21 mouse cellular contexts compared by ENCODE assay signal in genomic region chr3:131496506-131497122, GRCm38 (mm10). TPM values are rescaled to one million over a fixed set of nuclear protein-coding genes. Genes with fewer than 3 reads are reported as not detected.
DNase-seq lines count a peak whose midpoint lies in the region; ATAC-seq and TF ChIP-seq lines count a peak whose summit lies in the region.
"Had no signal": no experiment of that assay in that cellular context is flagged by ENCODE, and none has a peak within 500 bp of the region (broad histone marks: within the 10 kb centered on the region; RNA-seq: fewer than 3 reads in every experiment).

No protein-coding gene starts in this region.

- H3K27ac ChIP-seq in embryonic facial prominence, embryonic 14.5 days (replicated peaks; ENCODE audit: low read depth, low read length), result no peak overlapping the region
- no peak overlapping the region for H3K27ac ChIP-seq in embryonic facial prominence, embryonic 10.5 days (replicated peaks)
- peak overlapping the region; percentile 59 for H3K27ac ChIP-seq in kidney, embryonic 16.5 days (ENCODE audit: low read length)
- no peak overlapping the region for H3K27ac ChIP-seq in midbrain, embryonic 11.5 days (ENCODE audit: low read depth, low read length)
- no peak overlapping the region for H3K27ac ChIP-seq in midbrain, postnatal 0 days (ENCODE audit: low read depth, low read length)
- H3K27ac ChIP-seq: gastrocnemius, adult 2 months; hindbrain, embryonic 12.5 days had no signal

- 0 out of 2 replicates have a peak, but pooled peaks cover 5% of the 10 kb centered on the region for H3K27me3 ChIP-seq in embryonic facial prominence, embryonic 14.5 days (replicated peaks; ENCODE audit: control insufficient read depth, insufficient read depth, low read length)
- peaks cover 34% of the 10 kb centered on the region for H3K27me3 ChIP-seq in embryonic facial prominence, embryonic 10.5 days (replicated peaks; ENCODE audit: low read depth, poor library complexity, severe bottlenecking)
- H3K27me3 ChIP-seq in kidney, embryonic 16.5 days (ENCODE audit: insufficient read depth, low read length), result 0 out of 2 replicates have a peak, but pooled peaks cover 4% of the 10 kb centered on the region
- H3K27me3 ChIP-seq in midbrain, embryonic 11.5 days (ENCODE audit: control insufficient read depth, insufficient read depth, low read length), result peaks cover 6% of the 10 kb centered on the region; the same call in 1 of the 2 replicates
- H3K27me3 ChIP-seq in midbrain, postnatal 0 days (ENCODE audit: insufficient read depth, low read length), result no peaks in the 10 kb centered on the region

- no peak overlapping the region for H3K9ac ChIP-seq in embryonic facial prominence, embryonic 14.5 days (ENCODE audit: low read depth, low read length)
- no peak overlapping the region for H3K9ac ChIP-seq in kidney, embryonic 16.5 days (replicated peaks; ENCODE audit: low read length)
- H3K9ac ChIP-seq in midbrain, embryonic 11.5 days (ENCODE audit: low read length), result no peak overlapping the region
- no peak overlapping the region for H3K9ac ChIP-seq in midbrain, postnatal 0 days (replicated peaks; ENCODE audit: low read length, poor library complexity, severe bottlenecking)
- H3K9ac ChIP-seq: forebrain, postnatal 0 days; hindbrain, embryonic 12.5 days had no signal

- TF ChIP-seq CTCF in midbrain, postnatal 0 days (IDR thresholded peaks at IDR 0.05), result no peak

- no peak overlapping the region for H3K4me3 ChIP-seq in embryonic facial prominence, embryonic 14.5 days (ENCODE audit: low read depth, low read length)
- H3K4me3 ChIP-seq in embryonic facial prominence, embryonic 10.5 days, result no peak overlapping the region
- no peak overlapping the region for H3K4me3 ChIP-seq in kidney, embryonic 16.5 days (ENCODE audit: low read length)
- no peak overlapping the region for H3K4me3 ChIP-seq in midbrain, embryonic 11.5 days (ENCODE audit: low read depth, low read length)
- no peak overlapping the region for H3K4me3 ChIP-seq in midbrain, postnatal 0 days (ENCODE audit: low read depth, low read length)
- H3K4me3 ChIP-seq: gastrocnemius, adult 2 months; hindbrain, embryonic 12.5 days had no signal

- no peak for DNase-seq in embryonic facial prominence, embryonic 14.5 days (ENCODE audit: low spot score)
- DNase-seq in embryonic facial prominence, embryonic 10.5 days (ENCODE audit: low spot score), result no peak
- peak; percentile 32 for DNase-seq in kidney, adult 11 months
- no peak for DNase-seq in kidney, postnatal 4 days
- DNase-seq in kidney, adult 18-20 months, result no peak
- DNase-seq in midbrain, embryonic 11.5 days (ENCODE audit: low spot score, missing footprints), result peak; percentile 35
- DNase-seq in midbrain, postnatal 0 days (ENCODE audit: low spot score), result no peak
- DNase-seq: adrenal gland, adult 8-10 months; adrenal gland, postnatal 36 days; B cell, adult 2 months; cerebellum, adult 2 months; cerebellum, postnatal 10 days; forebrain, postnatal 0 days; gastrocnemius, adult 2 months; gastrocnemius, postnatal 25 days; heart, postnatal 10 days; heart, postnatal 4 days had no signal

- no peak overlapping the region for H3K4me2 ChIP-seq in embryonic facial prominence, embryonic 14.5 days (ENCODE audit: low read depth, low read length)
- H3K4me2 ChIP-seq in kidney, embryonic 16.5 days (replicated peaks; ENCODE audit: low read depth, low read length), result no peak overlapping the region
- H3K4me2 ChIP-seq in midbrain, embryonic 11.5 days, result no peak overlapping the region
- H3K4me2 ChIP-seq in midbrain, postnatal 0 days (ENCODE audit: low read depth, low read length, poor library complexity, severe bottlenecking), result no peak overlapping the region
- H3K4me2 ChIP-seq: hindbrain, embryonic 12.5 days had no signal

- WGBS in embryonic facial prominence, embryonic 14.5 days, result 66% methylated on average over 10 of the region's 10 CpGs
- WGBS in embryonic facial prominence, embryonic 10.5 days, result 64% methylated on average over 10 of the region's 10 CpGs
- 21% methylated on average over 10 of the region's 10 CpGs for WGBS in kidney, embryonic 16.5 days
- WGBS in midbrain, embryonic 11.5 days, result 62% methylated on average over 10 of the region's 10 CpGs
- 52% methylated on average over 10 of the region's 10 CpGs for WGBS in midbrain, postnatal 0 days

- H3K9me3 ChIP-seq in embryonic facial prominence, embryonic 14.5 days (ENCODE audit: control insufficient read depth, low read length), result no peaks in the 10 kb centered on the region
- H3K9me3 ChIP-seq in embryonic facial prominence, embryonic 10.5 days, result no peaks in the 10 kb centered on the region
- no peaks in the 10 kb centered on the region for H3K9me3 ChIP-seq in kidney, embryonic 16.5 days (ENCODE audit: low read length)
- H3K9me3 ChIP-seq in midbrain, embryonic 11.5 days (ENCODE audit: control insufficient read depth, low read length), result no peaks in the 10 kb centered on the region
- H3K9me3 ChIP-seq in midbrain, postnatal 0 days (ENCODE audit: low read length), result no peaks in the 10 kb centered on the region
- H3K9me3 ChIP-seq: hindbrain, embryonic 12.5 days had no signal

- H3K36me3 ChIP-seq in embryonic facial prominence, embryonic 14.5 days (ENCODE audit: control insufficient read depth, insufficient read depth, low read length), result no peaks in the 10 kb centered on the region
- no peaks in the 10 kb centered on the region for H3K36me3 ChIP-seq in embryonic facial prominence, embryonic 10.5 days (replicated peaks)
- H3K36me3 ChIP-seq in kidney, embryonic 16.5 days (ENCODE audit: insufficient read depth, low read length), result no peaks in the 10 kb centered on the region
- no peaks in the 10 kb centered on the region for H3K36me3 ChIP-seq in midbrain, embryonic 11.5 days (ENCODE audit: control insufficient read depth, insufficient read depth, low read length)
- H3K36me3 ChIP-seq in midbrain, postnatal 0 days (ENCODE audit: insufficient read depth, low read length), result no peaks in the 10 kb centered on the region
- H3K36me3 ChIP-seq: G1E; hindbrain, embryonic 12.5 days had no signal

- ATAC-seq in embryonic facial prominence, embryonic 14.5 days (ENCODE audit: low read depth), result 0 out of 2 replicates have a peak, but pooled peaks have one; percentile 50
- peak; percentile 80 for ATAC-seq in kidney, embryonic 16.5 days (ENCODE audit: low FRiP score, low TSS enrichment)
- no peak for ATAC-seq in midbrain, embryonic 11.5 days (ENCODE audit: low FRiP score)
- no peak for ATAC-seq in midbrain, postnatal 0 days (ENCODE audit: low FRiP score)
- ATAC-seq: CD4-positive, CD25-positive, alpha-beta regulatory T cell, adult 4 months; forebrain, postnatal 0 days had no signal

- no peaks in the 10 kb centered on the region for H3K4me1 ChIP-seq in embryonic facial prominence, embryonic 14.5 days (ENCODE audit: control insufficient read depth, insufficient read depth, low read length)
- H3K4me1 ChIP-seq in embryonic facial prominence, embryonic 10.5 days, result 0 out of 2 replicates have a peak, but pooled peaks cover 7% of the 10 kb centered on the region
- H3K4me1 ChIP-seq in kidney, embryonic 16.5 days (ENCODE audit: insufficient read depth, low read length), result peaks cover 11% of the 10 kb centered on the region; the same call in 1 of the 2 replicates
- no peaks in the 10 kb centered on the region for H3K4me1 ChIP-seq in midbrain, embryonic 11.5 days (ENCODE audit: control insufficient read depth, insufficient read depth, low read length)
- no peaks in the 10 kb centered on the region for H3K4me1 ChIP-seq in midbrain, postnatal 0 days (ENCODE audit: insufficient read depth, low read length)
- H3K4me1 ChIP-seq: hindbrain, embryonic 12.5 days had no signal

RNA-seq across cellular contexts. Expression of gene Sgms2, which starts 5.4 kb away (rescaled TPM):
- polyA plus RNA-seq in embryonic facial prominence, embryonic 14.5 days (2014; fragmentation: Nextera tagmentation; extraction: Ambion mirVana), result 20.8 and 34.6 TPM in 2 replicates
- 0.77 and 1.2 TPM in 2 replicates for polyA plus RNA-seq in embryonic facial prominence, embryonic 10.5 days (2016; fragmentation: Nextera tagmentation; extraction: Ambion mirVana)
- 11.1 and 13.2 TPM in 2 replicates for polyA plus RNA-seq in kidney, embryonic 16.5 days (2015; fragmentation: Nextera tagmentation; extraction: Ambion mirVana)
- 0.70 and 1.1 TPM in 2 replicates for polyA plus RNA-seq in midbrain, embryonic 11.5 days (2014; fragmentation: Nextera tagmentation; extraction: Ambion mirVana)
- total RNA-seq in midbrain, postnatal 0 days (2014; rRNA removed), result 6.0 and 10.6 TPM in 2 replicates
- 1.5 and 1.9 TPM in 2 replicates for polyA plus RNA-seq in midbrain, postnatal 0 days (2015; fragmentation: Nextera tagmentation; extraction: Ambion mirVana)
- polyA plus RNA-seq: CD4-positive, CD25-positive, alpha-beta regulatory T cell, adult 4 months; G1E had no signal

Comparison
In these comparisons a context has a peak if more than half of its experiments do, and no peak if none do; other contexts are left out.
1. DNase-seq: peak in kidney, adult 11 months (single experiment) and midbrain, embryonic 11.5 days (single experiment); none in embryonic facial prominence, embryonic 14.5 days (single experiment), embryonic facial prominence, embryonic 10.5 days (single experiment), kidney, postnatal 4 days (0 of 2), kidney, adult 18-20 months (single experiment) and midbrain, postnatal 0 days (single experiment).
2. ATAC-seq: peak in embryonic facial prominence, embryonic 14.5 days (single experiment) and kidney, embryonic 16.5 days (single experiment); none in midbrain, embryonic 11.5 days (single experiment) and midbrain, postnatal 0 days (single experiment).